Mouse (Mus musculus) lung, adult 2 months (tissue): Measurements from ENCODE around the gene Sytl1.

Experiments used
- CTCF ChIP-seq: fragments of 200-500 bp; IDR thresholded peaks from 2 replicates; pipeline ENCODE4 v1.5.1; 2011; ENCODE audit warnings: mild to moderate bottlenecking, low read length, control low read depth; ENCODE audit not compliant: insufficient read depth
- POLR2A ChIP-seq: fragments of 200-500 bp; IDR thresholded peaks from 2 replicates; pipeline ENCODE4 v1.6.1; 2011; ENCODE audit warnings: low read depth, mild to moderate bottlenecking, control low read depth, low read length, borderline replicate concordance; ENCODE audit errors: extremely low read depth

DNA sequence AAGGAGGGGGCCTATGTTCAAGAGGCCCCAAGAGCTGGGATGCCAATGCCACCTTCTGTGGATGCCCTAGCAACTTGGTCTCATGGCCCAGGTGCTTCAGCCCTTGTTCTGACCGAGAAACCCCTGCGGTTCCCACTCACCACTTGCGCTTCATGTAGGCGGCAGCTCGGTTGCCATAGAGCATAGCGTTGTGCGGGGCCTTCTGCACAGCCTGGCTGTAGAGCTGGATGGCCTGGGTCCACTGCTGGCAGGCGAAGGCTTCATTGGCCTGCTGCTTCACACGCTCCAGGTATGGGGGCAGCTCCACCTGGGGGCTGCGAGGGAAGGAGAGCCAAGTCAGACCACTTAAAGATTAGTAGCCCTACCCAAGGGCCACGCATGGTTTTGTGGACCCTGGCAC lies 37.5 kb upstream of the Sytl1 start:
- no peak for TF ChIP-seq CTCF
- no peak for TF ChIP-seq POLR2A
